Mouse (Mus musculus): ENCODE data around the gene Plekho2.

DNA sequence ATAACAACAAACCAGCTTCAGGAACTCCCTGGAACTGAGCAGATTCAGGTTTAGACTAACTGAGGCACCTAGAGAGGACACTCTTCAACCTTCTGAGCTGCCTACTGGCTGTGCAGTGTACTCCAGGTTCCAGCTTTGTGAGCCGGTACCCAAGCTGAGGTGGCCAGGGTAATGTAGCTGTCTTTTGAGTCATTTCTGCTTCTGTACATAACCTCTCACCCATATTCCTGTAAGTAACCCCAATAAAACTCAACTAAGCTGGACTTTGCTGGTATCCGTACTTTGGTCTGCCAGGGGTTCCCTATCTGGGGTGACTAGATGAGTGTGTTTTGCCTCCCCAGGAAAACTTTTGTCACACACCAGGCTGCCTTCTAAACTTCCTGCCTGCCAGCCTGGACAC lies 15.1 kb downstream of the Plekho2 start:
- TF ChIP-seq CTCF (IDR thresholded peaks at IDR 0.05; ENCODE audit: low read depth) (no peak), EP300 (IDR thresholded peaks at IDR 0.05; ENCODE audit: low read depth) (no peak)

All from heart, postnatal 0 days (tissue).